Mouse (Mus musculus): ENCODE measurements around the gene Dcp1a. TPM values are rescaled to one million over a fixed set of nuclear protein-coding genes. Genes with fewer than 3 reads are reported as not detected.

The Dcp1a gene
- polyA plus RNA-seq, 1 experiment from 2014 or later: 3.3 TPM

- Histone ChIP-seq H3K36me3 (replicated peaks; ENCODE audit: insufficient read depth, low read length) (peaks cover 86% of the 10 kb centered on the region), H3K9ac (replicated peaks) (no peak overlapping the region), H3K4me3 (ENCODE audit: low read depth, low read length) (no peak overlapping the region), H3K27me3 (ENCODE audit: insufficient read depth, low read length) (no peaks in the 10 kb centered on the region), H3K9me3 (ENCODE audit: low read length) (no peaks in the 10 kb centered on the region), H3K4me2 (ENCODE audit: low read depth, low read length) (no peak overlapping the region), H3K27ac (ENCODE audit: low read depth) (no peak overlapping the region), H3K4me1 (ENCODE audit: insufficient read depth) (peaks cover 10% of the 10 kb centered on the region)
- no peak for DNase-seq
- TF ChIP-seq EP300 (IDR thresholded peaks at IDR 0.05; ENCODE audit: low read depth) (no peak), CTCF (IDR thresholded peaks at IDR 0.05; ENCODE audit: low read depth) (no peak)
- WGBS (ENCODE audit: insufficient replicate concordance): 79% methylated on average over 9 of the region's 9 CpGs
- no peak for ATAC-seq
Observed at GRCm38 (mm10) chr14:30568016-30568415, 88.7 kb downstream of the Dcp1a start.

- DNase-seq: no peak
- WGBS (ENCODE audit: insufficient replicate concordance): 75% methylated on average over 9 of the region's 9 CpGs
- no peaks in the 10 kb centered on the region for H3K4me1 ChIP-seq (ENCODE audit: insufficient read depth)
- TF ChIP-seq EP300 (IDR thresholded peaks at IDR 0.05; ENCODE audit: low read depth): no peak
- no peak for TF ChIP-seq CTCF (IDR thresholded peaks at IDR 0.05; ENCODE audit: low read depth)
- H3K4me3 ChIP-seq (ENCODE audit: low read depth, low read length): no peak overlapping the region
- no peak overlapping the region for H3K9ac ChIP-seq (replicated peaks)
- no peak overlapping the region for H3K27ac ChIP-seq (ENCODE audit: low read depth)
- H3K36me3 ChIP-seq (replicated peaks; ENCODE audit: insufficient read depth, low read length): peaks cover 87% of the 10 kb centered on the region
- H3K9me3 ChIP-seq (ENCODE audit: low read length): no peaks in the 10 kb centered on the region
- H3K27me3 ChIP-seq (ENCODE audit: insufficient read depth, low read length): no peaks in the 10 kb centered on the region
- ATAC-seq: no peak
- H3K4me2 ChIP-seq (ENCODE audit: low read depth, low read length): no peak overlapping the region
Observed at GRCm38 (mm10) chr14:30570303-30570702, 91.0 kb downstream of the Dcp1a start.

- Histone ChIP-seq H3K9ac (replicated peaks) (no peak overlapping the region), H3K4me3 (ENCODE audit: low read depth, low read length) (no peak overlapping the region), H3K4me2 (ENCODE audit: low read depth, low read length) (no peak overlapping the region), H3K9me3 (ENCODE audit: low read length) (no peaks in the 10 kb centered on the region), H3K36me3 (replicated peaks; ENCODE audit: insufficient read depth, low read length) (peaks cover 75% of the 10 kb centered on the region), H3K27ac (ENCODE audit: low read depth) (no peak overlapping the region), H3K27me3 (ENCODE audit: insufficient read depth, low read length) (no peaks in the 10 kb centered on the region), H3K4me1 (ENCODE audit: insufficient read depth) (no peaks in the 10 kb centered on the region)
- WGBS (ENCODE audit: insufficient replicate concordance): 79% methylated on average over 10 of the region's 10 CpGs
- no peak for DNase-seq
- TF ChIP-seq CTCF (IDR thresholded peaks at IDR 0.05; ENCODE audit: low read depth) (no peak), EP300 (IDR thresholded peaks at IDR 0.05; ENCODE audit: low read depth) (no peak)
- no peak for ATAC-seq
Observed at GRCm38 (mm10) chr14:30572253-30572652, 92.9 kb downstream of the Dcp1a start.

- WGBS (ENCODE audit: insufficient replicate concordance): 61% methylated on average over 8 of the region's 8 CpGs
- Histone ChIP-seq H3K27ac (ENCODE audit: low read depth) (0 out of 2 replicates have a peak overlapping the region, but pooled peaks have one; percentile 22), H3K9me3 (ENCODE audit: low read length) (no peaks in the 10 kb centered on the region), H3K4me2 (ENCODE audit: low read depth, low read length) (no peak overlapping the region), H3K4me3 (ENCODE audit: low read depth, low read length) (no peak overlapping the region), H3K9ac (replicated peaks) (no peak overlapping the region), H3K36me3 (replicated peaks; ENCODE audit: insufficient read depth, low read length) (peaks cover 66% of the 10 kb centered on the region), H3K27me3 (ENCODE audit: insufficient read depth, low read length) (no peaks in the 10 kb centered on the region), H3K4me1 (ENCODE audit: insufficient read depth) (peaks cover 3% of the 10 kb centered on the region; the same call in 1 of the 2 replicates)
- ATAC-seq: no peak
- no peak for DNase-seq
- no peak for TF ChIP-seq CTCF (IDR thresholded peaks at IDR 0.05; ENCODE audit: low read depth)
- TF ChIP-seq EP300 (IDR thresholded peaks at IDR 0.05; ENCODE audit: low read depth): no peak
Observed at GRCm38 (mm10) chr14:30573235-30573634, 93.9 kb downstream of the Dcp1a start.

- ATAC-seq (peak; percentile 49; the same call in 1 of the 2 replicates), DNase-seq (peak; percentile 82)
- Histone ChIP-seq H3K27ac (ENCODE audit: low read depth) (no peak overlapping the region), H3K9ac (replicated peaks) (no peak overlapping the region), H3K36me3 (replicated peaks; ENCODE audit: insufficient read depth, low read length) (peaks cover 58% of the 10 kb centered on the region), H3K4me2 (ENCODE audit: low read depth, low read length) (no peak overlapping the region), H3K27me3 (ENCODE audit: insufficient read depth, low read length) (no peaks in the 10 kb centered on the region), H3K4me3 (ENCODE audit: low read depth, low read length) (no peak overlapping the region), H3K4me1 (ENCODE audit: insufficient read depth) (peaks cover 3% of the 10 kb centered on the region; the same call in 1 of the 2 replicates), H3K9me3 (ENCODE audit: low read length) (no peaks in the 10 kb centered on the region)
- 59% methylated on average over 6 of the region's 6 CpGs for WGBS (ENCODE audit: insufficient replicate concordance)
- TF ChIP-seq EP300 (IDR thresholded peaks at IDR 0.05; ENCODE audit: low read depth) (no peak), CTCF (IDR thresholded peaks at IDR 0.05; ENCODE audit: low read depth) (peak; percentile 98)
Observed at GRCm38 (mm10) chr14:30573983-30574584, 94.7 kb downstream of the Dcp1a start.

GRCm38 (mm10) chr14:30575791-30576190 is 96.5 kb downstream of the Dcp1a start:
- Histone ChIP-seq H3K36me3 (replicated peaks; ENCODE audit: insufficient read depth, low read length) (peaks cover 43% of the 10 kb centered on the region), H3K4me2 (ENCODE audit: low read depth, low read length) (no peak overlapping the region), H3K9ac (replicated peaks) (no peak overlapping the region), H3K9me3 (ENCODE audit: low read length) (no peaks in the 10 kb centered on the region), H3K27ac (ENCODE audit: low read depth) (no peak overlapping the region), H3K4me1 (ENCODE audit: insufficient read depth) (peaks cover 3% of the 10 kb centered on the region; the same call in 1 of the 2 replicates), H3K27me3 (ENCODE audit: insufficient read depth, low read length) (no peaks in the 10 kb centered on the region), H3K4me3 (ENCODE audit: low read depth, low read length) (no peak overlapping the region)
- DNase-seq (no peak), ATAC-seq (no peak)
- TF ChIP-seq EP300 (IDR thresholded peaks at IDR 0.05; ENCODE audit: low read depth) (no peak), CTCF (IDR thresholded peaks at IDR 0.05; ENCODE audit: low read depth) (no peak)
- WGBS (ENCODE audit: insufficient replicate concordance): 61% methylated on average over 7 of the region's 7 CpGs

All from liver, postnatal 0 days (tissue).